Mouse (Mus musculus) ES-E14 (cell line): ENCODE measurements around the gene Ppp1r1b. TPM values are rescaled to one million over a fixed set of nuclear protein-coding genes. Genes with fewer than 3 reads are reported as not detected.

Experiments
- DNase-seq: peaks from one replicate; pipeline ENCODE4 v3.0.0-alpha.2; 2013; ENCODE audit warnings: low read depth, low spot score
- H3K27ac ChIP-seq: 2 replicates; pipeline ENCODE4 v1.5.1; 2012; ENCODE audit warnings: low read depth, mild to moderate bottlenecking, low read length, moderate library complexity, mixed read lengths; ENCODE audit not compliant: poor library complexity, insufficient read depth, severe bottlenecking
- H3K36me3 ChIP-seq: 2 replicates; pipeline ENCODE4 v1.6.1; 2012; ENCODE audit warnings: mild to moderate bottlenecking, low read length, moderate library complexity, mixed read lengths; ENCODE audit not compliant: control insufficient read depth, poor library complexity, insufficient read depth, severe bottlenecking
- H3K4me1 ChIP-seq, 2 experiments: fragments of 150-350 bp in 1 of 2; sonication (generic) in 1 of 2; 2 replicates each; pipeline ENCODE4 v1.6.1; 2012; ENCODE audit warnings: low read length in 2 of 2, mild to moderate bottlenecking in 1 of 2, mixed read lengths in 1 of 2; ENCODE audit not compliant: control insufficient read depth in 2 of 2, insufficient read depth in 2 of 2, poor library complexity in 1 of 2
- H3K4me3 ChIP-seq, 2 experiments: fragments of 150-350 bp in 1 of 2; sonication (generic) in 1 of 2; 2 replicates each; pipeline ENCODE4 v1.5.1; 2012; ENCODE audit warnings: low read length in 2 of 2, low read depth in 1 of 2, mild to moderate bottlenecking in 1 of 2, mixed read lengths in 1 of 2; ENCODE audit not compliant: insufficient read depth in 1 of 2, poor library complexity in 1 of 2, severe bottlenecking in 1 of 2
- H3K9ac ChIP-seq: 2 replicates; pipeline ENCODE4 v1.6.1; 2012; ENCODE audit warnings: low read depth, mild to moderate bottlenecking, low read length, mixed read lengths; ENCODE audit not compliant: poor library complexity, insufficient read depth, severe bottlenecking
- H3K9me3 ChIP-seq: fragments of 150-350 bp; sonication (generic); 2 replicates; pipeline ENCODE4 v1.6.1; 2012; ENCODE audit warnings: low read depth, mild to moderate bottlenecking, low read length; ENCODE audit not compliant: control insufficient read depth, insufficient read depth
- CHD2 ChIP-seq: IDR thresholded peaks from 2 replicates; pipeline ENCODE4 v1.6.1; 2014; ENCODE audit warnings: mild to moderate bottlenecking, low read depth, low read length, inconsistent platforms
- HCFC1 ChIP-seq: IDR thresholded peaks from 2 replicates; pipeline ENCODE4 v1.6.1; 2012; ENCODE audit warnings: low read length, inconsistent platforms, borderline replicate concordance; ENCODE audit not compliant: insufficient read depth
- MAFK ChIP-seq: IDR thresholded peaks from 2 replicates; pipeline ENCODE4 v1.6.1; 2014; ENCODE audit warnings: mild to moderate bottlenecking, low read depth, low read length, inconsistent platforms; ENCODE audit not compliant: insufficient read depth
- ZC3H11A ChIP-seq: IDR thresholded peaks from 2 replicates; pipeline ENCODE4 v1.6.1; 2012; ENCODE audit warnings: low read depth, mild to moderate bottlenecking, inconsistent platforms, low read length, borderline replicate concordance
- ZNF384 ChIP-seq: IDR thresholded peaks from 2 replicates; pipeline ENCODE4 v1.6.1; 2012; ENCODE audit warnings: low read depth, low read length, inconsistent platforms
- in situ Hi-C, 2 experiments: fragments of 600-800 bp; cut with MboI; formaldehyde crosslinking; loops; one replicate each; pipeline ENCODE4 v1.15.1; 2025; ENCODE audit warnings: low sequenced_read_pairs in 2 of 2, inconsistent platforms in 1 of 2; ENCODE audit not compliant: unreplicated experiment in 2 of 2
- total RNA-seq: library from RNA; depleted of rRNA; stranded (reverse); fragments of 300-350 nt; gene quantifications from 2 replicates; pipeline ENCODE4 v1.2.3, GENCODE M21; 2012

Gene Ppp1r1b
- total RNA-seq, 1 experiment = 0.22 TPM

GRCm38 (mm10) chr11:98374266-98374665 is 26.1 kb downstream of the Ppp1r1b start:
- no peak overlapping the region for H3K4me3 ChIP-seq
- no peak overlapping the region for H3K27ac ChIP-seq
- in situ Hi-C loops = no loop called here
- TF ChIP-seq HCFC1 = no peak
- no peak for TF ChIP-seq CHD2
- no peak for TF ChIP-seq ZNF384
- no peak for TF ChIP-seq ZC3H11A
- TF ChIP-seq MAFK = no peak
- peaks cover 23% of the 10 kb centered on the region; the same call in 1 of the 2 replicates for H3K36me3 ChIP-seq
- H3K9me3 ChIP-seq = no peaks in the 10 kb centered on the region
- no peak overlapping the region for H3K9ac ChIP-seq
- peaks cover 0 to 18% of the 10 kb centered on the region in 2 experiments; a peak in 2 of 4 replicates for H3K4me1 ChIP-seq
- DNase-seq = no peak

GRCm38 (mm10) chr11:98376756-98377155 is 28.6 kb downstream of the Ppp1r1b start:
- in situ Hi-C loops = no loop called here
- Histone ChIP-seq H3K4me1 (peaks cover 0 to 6% of the 10 kb centered on the region in 2 experiments; a peak in 1 of 4 replicates), H3K36me3 (peaks cover 29% of the 10 kb centered on the region; the same call in 1 of the 2 replicates), H3K9me3 (no peaks in the 10 kb centered on the region), H3K27ac (no peak overlapping the region), H3K4me3 (no peak overlapping the region), H3K9ac (no peak overlapping the region)
- TF ChIP-seq CHD2 (no peak), ZC3H11A (no peak), MAFK (no peak), HCFC1 (no peak), ZNF384 (no peak)
- DNase-seq = no peak

DNA sequence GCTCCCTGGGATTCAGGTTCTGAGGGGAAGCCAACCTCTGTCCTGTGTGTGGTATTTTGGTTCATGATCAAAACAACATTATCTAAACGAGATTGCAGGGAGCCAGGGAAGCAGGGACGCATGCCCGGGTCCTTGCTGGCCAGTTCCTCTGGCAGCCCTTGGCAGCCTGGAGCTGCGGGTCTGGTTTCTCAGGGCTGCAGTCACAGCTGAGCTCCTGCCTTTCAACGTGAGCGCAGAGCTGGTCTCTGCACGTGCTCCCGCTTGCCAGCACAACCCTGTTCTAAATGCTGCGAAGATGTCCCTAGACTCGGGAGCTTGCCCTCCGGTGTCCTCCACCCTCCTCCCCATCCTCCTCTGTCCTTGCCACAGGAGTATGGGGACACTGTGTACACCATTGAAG is 29.6 kb downstream of the Ppp1r1b start:
- Histone ChIP-seq H3K27ac (no peak overlapping the region), H3K36me3 (peaks cover 27% of the 10 kb centered on the region; the same call in 1 of the 2 replicates), H3K4me3 (no peak overlapping the region), H3K9ac (no peak overlapping the region), H3K9me3 (no peaks in the 10 kb centered on the region), H3K4me1 (no peaks in the 10 kb centered on the region)
- no peak for DNase-seq
- no peak for TF ChIP-seq ZC3H11A
- in situ Hi-C loops = no loop called here

DNA sequence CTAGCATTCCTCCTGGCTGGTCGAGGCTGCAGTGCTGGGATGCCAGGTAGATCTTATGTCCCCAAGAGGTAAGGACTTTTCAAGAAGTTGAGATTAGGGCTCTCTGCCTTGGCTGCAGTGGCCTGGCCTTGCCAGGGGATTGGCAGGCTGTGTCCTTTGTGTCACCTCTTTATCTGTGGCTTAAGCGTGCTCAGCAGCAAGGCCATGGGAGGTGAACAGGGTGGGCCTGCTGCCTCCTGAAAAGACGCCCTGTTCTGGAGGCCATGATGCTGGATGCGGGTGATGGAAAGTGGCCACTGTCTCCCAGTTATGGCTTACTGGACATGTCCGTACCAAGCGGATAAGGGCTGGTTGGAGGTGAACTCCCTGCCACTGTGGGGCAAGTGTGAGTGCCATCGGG is 31.2 kb downstream of the Ppp1r1b start:
- no peak overlapping the region for H3K4me3 ChIP-seq
- H3K9me3 ChIP-seq = no peaks in the 10 kb centered on the region
- DNase-seq = no peak
- no peak overlapping the region for H3K27ac ChIP-seq
- H3K9ac ChIP-seq = no peak overlapping the region
- in situ Hi-C loops = no loop called here
- TF ChIP-seq HCFC1 (no peak), MAFK (no peak), CHD2 (no peak), ZNF384 (no peak)
- peaks cover 25% of the 10 kb centered on the region; the same call in 1 of the 2 replicates for H3K36me3 ChIP-seq
- H3K4me1 ChIP-seq = peaks cover 0 to 4% of the 10 kb centered on the region in 2 experiments; a peak in 1 of 4 replicates

DNA sequence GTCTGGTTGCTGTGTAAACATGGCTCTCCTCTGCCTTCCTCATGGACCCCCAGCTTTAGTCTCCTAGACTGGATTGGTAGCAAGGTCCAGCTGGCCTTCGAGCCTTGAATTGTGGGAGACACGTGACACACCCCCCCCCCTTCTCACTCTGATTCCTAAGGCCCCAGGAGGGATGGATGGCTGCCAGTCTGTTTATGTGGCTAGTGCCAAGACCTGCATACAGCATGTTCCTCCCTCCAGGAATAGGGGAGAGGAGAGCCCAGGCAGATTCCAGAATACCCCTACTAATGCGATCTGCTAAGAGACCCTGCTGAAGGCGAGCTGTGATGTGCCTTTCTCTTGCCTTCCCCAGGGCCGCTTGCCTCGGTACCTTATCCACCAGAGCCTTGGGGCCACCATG is 31.9 kb downstream of the Ppp1r1b start:
- in situ Hi-C loops = no loop called here
- Histone ChIP-seq H3K36me3 (peaks cover 25% of the 10 kb centered on the region; the same call in 1 of the 2 replicates), H3K9me3 (no peaks in the 10 kb centered on the region), H3K4me3 (no peak overlapping the region), H3K4me1 (peaks cover 0 to 4% of the 10 kb centered on the region in 2 experiments; a peak in 1 of 4 replicates), H3K9ac (no peak overlapping the region), H3K27ac (no peak overlapping the region)
- DNase-seq = no peak
- TF ChIP-seq CHD2 (no peak), ZC3H11A (no peak), HCFC1 (no peak), MAFK (no peak), ZNF384 (no peak)
